Mouse (Mus musculus): ENCODE measurements around the gene Fndc7.

Fndc7 gene

DNA sequence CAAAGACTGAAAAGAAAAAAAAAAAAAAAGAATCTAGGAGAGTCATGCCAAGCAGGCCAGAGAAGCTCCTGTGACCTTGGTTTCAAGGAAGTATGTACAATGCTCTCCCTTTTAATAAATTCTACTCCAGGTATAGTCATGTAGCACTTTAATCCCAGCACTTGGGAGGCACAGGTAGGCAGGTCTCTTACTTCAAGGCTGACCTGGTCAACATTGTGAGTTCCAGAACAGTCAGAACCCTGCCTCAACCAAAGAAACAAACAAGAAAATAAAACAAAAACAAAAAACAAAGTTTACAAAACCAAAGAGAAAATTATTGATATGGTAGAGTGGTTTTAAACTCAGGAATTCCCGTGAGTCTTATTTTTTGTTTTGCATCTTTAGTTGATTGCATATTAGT, at the start of gene Fndc7:
Fndc7 (minus strand) TSS at position 101 of the 400 bp plus-strand sequence.
- no peak for DNase-seq

DNA sequence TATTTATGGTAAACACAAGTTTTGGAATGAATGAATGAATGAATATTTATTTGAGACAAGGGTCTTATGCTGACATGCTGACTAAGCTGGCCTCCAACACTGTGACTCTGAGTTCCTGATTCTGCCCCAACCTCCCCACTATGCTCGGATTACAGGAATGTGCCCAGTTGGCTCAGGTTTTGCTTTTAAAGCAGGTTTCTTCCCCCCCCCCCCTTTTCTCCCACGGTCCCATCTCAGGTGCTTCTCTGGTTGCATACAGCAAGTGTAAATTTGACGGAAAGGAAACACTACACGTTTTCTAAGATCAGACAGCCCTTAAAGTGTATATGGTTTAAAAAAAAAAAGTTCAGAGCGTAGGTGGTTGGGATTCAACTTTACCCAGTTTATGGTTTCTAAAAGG, 49.8 kb upstream of the Fndc7 start, which contains the start of gene Henmt1:
Henmt1 (plus strand) TSS at position 301 of the 400 bp plus-strand sequence.
- no peak for DNase-seq

DNA sequence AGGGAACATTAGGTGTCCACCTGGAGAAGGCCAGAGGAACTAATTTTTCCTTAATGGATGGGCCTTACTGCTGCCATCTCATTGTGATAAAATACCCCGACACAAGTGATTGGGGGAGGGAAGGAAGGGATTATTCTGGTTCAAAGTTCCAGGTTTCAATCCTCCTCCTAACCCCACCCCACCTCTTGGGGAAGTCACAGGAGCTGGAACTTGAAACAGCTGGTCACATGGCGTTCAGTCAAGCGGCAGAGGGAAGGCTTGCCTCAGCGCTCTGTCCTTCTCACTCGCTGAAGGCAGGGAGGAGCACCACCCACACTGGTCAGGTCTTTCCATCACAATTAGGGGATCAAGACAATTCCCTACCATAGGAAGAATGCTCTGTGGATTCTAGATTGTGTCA, 48.9 kb upstream of the Fndc7 start:
- peak in 1 of 2 experiments; percentile 42 for DNase-seq

DNA sequence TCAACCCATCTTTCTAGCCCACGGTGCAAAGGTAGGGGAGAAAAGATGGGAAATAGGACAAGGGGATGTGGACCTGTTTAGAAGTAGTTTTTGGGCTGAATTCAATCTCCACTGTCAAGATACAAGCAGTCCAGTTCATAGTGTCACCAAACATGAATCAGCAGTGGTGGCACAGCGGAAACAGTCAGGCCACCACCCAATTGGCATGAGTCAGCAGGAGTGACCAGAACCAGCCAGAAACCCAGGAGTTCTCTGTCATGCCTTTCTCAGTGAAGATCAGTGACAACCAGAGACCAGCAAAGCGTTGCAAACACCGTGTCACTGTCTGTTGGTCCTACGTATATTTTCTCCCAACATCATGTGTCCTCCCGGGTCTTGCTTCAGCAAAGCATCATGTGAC, 43.7 kb upstream of the Fndc7 start:
- DNase-seq = no peak

DNA sequence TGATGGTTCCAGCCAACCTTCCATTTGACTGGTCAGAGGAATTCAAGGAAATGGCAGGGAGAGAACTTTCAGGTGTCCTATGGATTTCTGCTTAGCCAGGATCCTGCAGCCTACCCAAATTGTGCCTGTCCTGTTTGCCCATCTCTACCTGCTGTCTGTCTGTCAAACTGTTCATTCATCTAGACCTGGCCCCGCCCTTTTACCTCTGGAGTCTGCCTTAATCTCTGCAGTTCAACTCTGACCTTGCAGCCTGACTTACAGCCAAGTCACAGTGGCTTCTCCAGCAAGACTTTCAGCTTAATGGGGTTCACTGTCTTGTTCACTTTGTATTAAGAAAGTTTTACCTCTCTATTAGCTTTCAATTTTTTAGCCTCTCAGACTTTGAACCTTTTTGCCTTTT, 36.5 kb upstream of the Fndc7 start:
- peak in 1 of 2 experiments; percentile 17 for DNase-seq

DNA sequence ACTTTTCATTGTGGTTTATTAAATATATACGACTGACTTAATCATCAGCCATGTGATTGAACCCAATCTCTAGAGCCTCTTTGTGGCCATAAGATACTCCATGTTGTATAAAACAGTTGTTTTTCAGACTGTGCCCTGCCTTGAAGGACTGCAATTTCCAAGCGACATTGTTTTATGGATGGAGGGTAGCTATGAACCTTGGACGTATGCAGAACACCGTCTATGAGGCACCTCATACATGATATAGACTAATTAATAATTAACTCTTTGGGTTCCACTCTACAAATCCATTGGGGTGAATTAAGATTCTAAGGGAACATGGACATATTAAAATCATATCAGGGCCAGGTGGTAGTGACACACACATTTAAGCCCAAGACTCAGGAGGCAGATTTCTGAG, 35.9 kb upstream of the Fndc7 start:
- DNase-seq = no peak

DNA sequence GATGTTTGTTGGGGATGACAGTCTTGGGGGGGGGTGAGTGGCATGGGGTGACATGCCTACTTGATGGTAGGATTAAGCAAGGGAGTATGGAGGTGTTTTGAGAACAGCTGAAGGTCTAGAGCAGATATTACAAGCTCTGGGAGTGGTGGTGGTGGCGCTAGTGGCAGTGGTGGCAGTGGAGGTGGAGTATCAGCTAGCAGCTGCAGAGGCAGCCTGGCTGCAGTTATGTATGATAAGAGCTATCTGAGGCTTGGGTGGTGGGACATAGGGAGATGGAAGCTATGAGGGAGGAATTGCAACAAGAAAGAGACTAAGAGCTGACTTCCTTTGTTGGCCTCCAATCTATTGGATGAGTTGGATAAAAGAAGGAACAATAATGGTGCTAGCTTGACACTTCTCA, 32.0 kb upstream of the Fndc7 start:
- no peak for DNase-seq

DNA sequence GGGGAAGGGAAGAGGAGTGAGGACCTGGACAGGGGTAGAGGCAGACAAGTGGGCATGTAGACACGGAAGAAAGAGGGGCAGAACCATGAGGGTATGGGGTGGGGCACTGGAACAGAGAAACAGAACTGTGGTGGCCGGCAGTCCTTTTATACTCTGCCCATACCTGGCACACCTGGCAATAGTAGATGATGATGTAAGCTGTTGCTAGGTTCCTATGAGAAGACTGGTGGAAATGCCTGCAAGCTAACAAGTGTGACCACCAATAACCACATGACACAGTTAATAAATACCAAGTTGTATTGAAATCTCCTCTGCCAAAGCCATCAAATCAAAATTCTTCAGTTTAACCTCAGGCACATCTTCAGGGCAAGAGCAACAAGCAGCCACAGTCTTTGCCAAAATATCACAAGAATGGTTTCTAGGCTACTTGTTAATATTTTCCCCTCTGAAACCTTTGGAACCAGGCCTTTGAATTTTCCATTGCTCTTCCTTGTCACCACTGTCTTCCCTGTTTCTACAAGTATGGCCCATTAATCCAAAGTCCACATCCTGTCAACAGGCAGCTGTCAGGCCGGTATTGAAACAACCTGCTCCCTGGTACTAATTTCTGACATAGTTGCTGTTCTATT, 30.7 kb upstream of the Fndc7 start:
- DNase-seq = peak; percentile 38 to 80

DNA sequence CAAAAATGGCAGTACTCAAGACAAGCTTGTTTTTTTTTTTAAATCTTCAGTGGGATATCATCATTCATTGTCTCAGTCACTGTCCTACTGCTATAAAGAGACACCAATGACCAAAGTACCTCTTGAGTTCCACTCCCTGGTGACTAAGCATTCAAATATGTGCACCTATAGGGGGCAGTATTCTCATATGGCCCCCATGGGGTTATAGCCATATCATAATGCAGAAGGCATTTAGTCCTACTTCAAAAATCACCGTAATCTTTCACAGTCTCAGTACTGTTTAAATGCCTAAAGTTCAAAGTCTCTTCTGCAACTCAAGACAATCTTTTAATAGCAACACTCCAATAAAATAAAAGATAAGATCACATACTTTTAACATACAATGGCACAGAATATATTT, 29.0 kb upstream of the Fndc7 start:
- no peak for DNase-seq

DNA sequence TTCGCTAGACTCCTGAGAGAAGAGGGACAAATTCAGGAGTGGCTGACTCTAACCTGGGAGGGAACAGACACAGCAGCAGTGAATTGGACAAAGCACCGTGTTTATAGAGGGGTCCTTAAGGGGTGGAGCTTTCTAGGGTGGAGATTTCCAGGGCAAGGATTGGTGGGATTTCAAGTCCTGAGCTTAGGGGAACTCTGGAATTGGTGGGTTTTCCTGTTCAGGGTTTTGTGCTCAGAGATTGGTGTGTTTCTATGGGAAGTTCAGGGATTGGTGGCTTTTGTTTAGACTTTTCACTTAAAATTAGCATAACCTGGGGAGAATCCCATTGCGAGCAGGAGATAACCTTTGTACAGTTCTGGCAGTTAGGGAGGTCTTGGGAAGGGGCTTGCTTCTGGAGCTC, 28.2 kb upstream of the Fndc7 start:
- DNase-seq = no peak

DNA sequence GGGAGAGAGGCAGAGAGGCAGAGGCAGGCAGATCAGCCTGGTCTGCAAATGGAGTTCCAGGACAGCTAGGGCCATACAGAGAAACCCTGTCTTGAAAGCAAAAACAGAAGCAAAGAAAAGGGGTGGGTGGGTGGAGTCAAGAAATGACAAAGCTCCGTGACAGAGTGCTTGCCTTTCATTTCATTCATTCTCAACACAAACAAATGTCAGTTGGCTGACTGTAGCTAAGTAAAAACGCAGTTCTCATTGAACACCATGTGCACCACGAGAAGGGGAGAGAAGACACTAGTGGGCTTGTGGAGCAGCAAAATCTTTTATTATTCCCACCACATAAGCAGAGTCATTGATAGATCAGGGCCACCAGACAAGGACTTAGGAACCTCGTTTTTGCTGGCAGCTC, 27.0 kb upstream of the Fndc7 start:
- DNase-seq = no peak

DNA sequence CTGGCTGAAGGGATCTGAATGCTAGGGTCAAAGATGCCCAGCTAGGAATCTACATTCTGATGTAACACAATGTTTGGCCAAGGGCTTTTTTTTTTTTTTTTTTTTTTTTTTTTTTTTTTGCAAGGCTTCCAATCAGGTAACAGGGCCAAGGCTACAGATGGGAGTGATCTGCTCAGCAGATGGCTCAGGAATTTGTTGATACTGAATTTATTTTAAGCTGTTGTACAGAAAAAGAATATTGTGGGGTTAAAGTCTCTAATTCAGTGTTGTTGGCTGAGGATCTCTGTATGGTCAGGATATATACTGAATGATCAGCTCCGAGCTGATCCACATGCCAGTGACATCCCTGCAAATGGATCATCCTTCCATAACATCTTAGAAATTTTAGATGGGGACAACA, 26.2 kb upstream of the Fndc7 start:
- DNase-seq = no peak

DNA sequence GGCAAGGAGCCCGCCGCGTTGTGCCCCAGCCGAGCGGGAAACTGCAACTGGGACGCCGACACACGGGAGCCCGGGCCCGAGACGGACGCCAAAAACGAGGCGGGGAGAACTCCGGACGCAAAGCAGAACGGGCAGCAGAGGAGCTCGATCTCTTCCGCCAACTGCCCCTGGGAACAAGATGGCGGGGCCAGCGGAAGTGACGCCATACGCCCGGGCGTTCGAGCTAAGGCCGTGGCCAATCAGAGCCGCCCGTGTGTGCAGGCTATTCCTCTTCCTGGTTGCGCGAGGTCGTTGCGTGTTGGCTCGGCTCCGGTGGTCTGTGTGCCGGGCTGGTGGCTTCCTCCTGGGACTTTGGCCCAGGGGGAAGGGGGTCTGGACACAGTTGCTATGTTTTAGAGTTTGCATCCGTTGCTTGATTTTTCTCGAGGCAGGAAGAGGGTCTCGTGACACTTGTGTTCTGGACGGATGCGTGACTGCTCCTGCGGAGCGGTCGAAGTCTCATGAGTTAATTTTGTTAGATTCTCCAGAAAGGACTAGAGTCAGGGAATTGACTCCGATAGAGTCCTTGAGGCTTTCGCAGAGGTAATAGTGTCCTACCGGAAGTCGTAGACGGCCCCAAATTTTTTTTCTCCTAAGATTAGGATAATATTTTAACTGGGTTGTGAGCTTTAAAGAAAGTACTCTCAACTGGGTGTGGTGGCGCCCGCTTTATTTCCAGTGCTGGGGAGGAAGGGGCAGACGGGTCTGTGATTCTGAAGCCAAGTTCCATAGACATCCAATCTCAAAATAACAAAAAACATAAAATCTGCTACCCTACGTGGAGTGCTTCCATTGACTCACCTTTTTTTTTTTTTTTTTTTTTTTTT, 22.0 kb upstream of the Fndc7 start, which contains the start of gene Prpf38b:
Prpf38b (minus strand) TSS at position 180 of the 866 bp plus-strand sequence.
- DNase-seq = peak; percentile 97 to 98

DNA sequence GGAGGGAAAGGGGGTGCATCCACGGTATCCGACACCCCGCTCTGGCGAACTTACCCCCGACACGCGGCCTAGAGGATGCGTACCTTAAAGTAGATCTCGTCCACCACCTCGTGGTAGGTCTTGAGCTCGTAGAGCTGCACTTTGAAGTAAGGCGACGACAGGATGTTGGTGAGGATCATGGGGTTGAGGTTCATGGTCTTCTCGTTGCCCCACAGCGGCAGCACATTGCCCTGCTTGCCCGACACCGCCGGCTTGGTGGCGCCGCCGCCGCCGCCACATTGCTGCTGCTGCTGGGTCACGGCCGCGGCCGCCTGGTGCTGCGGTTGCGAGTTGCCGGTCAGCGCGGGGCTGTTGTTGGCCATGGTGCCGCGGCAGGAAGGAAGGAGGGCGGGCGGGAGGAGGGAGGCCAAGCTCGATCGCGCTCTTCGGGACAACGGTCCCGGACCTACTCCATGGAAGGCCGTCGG, 21.3 kb upstream of the Fndc7 start:
- peak; percentile 56 to 73 for DNase-seq

DNA sequence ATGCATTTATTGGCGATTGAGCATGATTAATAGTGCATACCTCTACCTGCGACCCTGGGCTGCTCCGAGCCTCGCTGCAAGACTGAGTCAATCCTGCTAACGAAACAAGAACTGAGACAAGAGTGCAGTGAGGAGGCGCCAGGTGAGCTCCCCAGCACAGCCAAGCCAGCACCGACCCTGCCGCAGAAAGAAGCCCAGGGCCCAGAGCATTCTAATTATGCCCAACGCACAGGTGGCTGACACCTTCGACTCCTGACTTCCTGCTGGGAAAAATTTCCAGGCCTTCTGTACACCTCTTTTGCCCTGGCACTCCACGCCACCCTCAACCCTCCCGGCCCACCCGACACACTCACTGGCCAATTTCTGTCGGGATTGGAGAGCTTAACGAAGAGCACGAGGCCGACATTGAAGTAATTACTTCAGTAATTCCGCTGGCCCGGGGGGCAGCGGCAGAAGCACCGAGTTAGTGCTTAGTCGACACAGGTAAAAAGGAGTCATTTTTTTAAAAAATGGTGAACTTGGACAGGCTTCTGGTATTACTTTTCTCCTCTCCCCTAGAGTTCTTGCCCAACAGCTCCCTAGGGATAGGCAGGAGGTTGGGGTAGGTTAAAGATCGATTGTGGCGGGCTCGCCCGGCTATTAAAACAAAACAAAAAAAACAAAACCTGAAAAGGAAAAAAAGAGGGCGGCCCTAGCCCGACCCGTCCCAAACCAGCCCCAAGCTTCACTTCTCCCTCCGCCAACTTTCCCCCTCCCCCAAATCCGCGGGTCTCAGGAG, 20.7 kb upstream of the Fndc7 start:
- DNase-seq = peak; percentile 26 to 34

DNA sequence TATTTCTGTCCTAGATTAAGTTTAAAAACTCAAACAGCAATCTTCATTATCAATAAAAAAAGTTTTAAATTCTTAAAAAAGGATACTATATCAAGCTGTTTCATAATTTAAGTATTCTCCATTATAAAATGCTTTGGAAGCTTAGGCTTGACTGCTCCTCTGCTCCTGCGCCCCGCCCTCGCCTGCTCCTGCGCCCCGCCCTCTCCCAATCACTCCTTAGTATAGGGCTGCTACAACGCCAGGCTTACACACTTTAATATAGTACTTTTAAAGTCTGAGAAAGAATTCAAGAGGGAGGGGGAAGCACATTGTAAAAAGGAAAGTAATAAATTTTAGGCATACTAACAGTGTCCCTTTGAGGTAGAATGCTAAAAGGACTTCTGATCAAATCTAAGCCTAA, 13.1 kb upstream of the Fndc7 start:
- no peak for DNase-seq

DNA sequence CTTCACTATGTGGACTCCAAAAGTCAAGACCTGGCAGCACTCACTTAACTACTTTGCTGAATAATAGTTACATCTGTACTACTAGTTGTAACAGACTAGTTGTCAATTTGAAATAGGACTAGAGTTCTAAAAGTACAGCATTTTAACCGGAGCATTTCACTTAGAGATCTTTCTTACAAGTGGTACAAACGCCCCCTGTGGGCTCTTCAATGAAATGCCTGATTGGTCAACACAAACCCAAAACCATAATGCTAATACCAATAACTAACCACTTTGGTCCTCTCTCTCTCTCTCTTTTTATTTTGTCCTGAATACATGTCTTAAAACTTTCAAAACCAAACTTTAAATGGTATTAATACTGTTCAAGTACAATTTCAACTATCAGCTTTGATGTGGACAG, 12.2 kb upstream of the Fndc7 start:
- no peak for DNase-seq

DNA sequence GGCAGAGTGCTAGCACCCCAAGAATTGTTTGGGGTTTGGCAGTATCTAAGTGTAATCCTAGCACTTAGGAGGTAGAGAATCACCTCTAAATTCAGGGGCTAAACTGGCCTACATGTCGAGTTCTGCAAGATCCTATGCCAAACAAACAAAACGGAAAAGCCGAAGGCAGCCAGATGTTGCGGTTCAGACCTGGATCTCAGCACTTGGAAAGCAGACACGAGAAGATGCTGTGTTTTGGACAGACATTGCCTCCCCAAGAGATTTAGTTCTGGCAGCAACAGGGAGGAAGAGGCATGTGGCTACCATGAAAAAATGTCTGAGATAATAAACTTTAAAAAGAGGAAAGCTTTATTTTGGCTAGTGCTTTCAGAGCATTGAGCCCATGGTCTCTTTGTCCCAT, 10.9 kb upstream of the Fndc7 start:
- no peak for DNase-seq

DNA sequence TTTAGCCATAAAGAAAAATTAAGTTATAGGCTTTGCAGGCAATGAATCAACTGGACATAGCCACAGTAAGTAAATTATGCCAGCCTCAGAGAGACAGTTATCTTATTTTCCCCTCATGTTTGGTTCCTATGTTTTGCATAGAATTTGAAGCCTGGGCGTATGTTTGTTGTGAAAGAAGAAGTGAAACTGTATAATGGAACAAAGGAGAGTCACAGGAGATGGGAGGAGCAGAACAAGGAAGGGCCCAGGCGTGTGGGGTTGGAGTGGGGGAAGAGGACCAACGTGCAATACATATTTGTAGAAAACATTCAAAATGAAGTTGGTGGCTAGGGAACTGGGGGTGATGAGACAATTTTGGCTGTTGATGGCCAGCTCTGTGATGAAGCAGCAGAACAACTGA, 10.3 kb upstream of the Fndc7 start:
- no peak for DNase-seq

DNA sequence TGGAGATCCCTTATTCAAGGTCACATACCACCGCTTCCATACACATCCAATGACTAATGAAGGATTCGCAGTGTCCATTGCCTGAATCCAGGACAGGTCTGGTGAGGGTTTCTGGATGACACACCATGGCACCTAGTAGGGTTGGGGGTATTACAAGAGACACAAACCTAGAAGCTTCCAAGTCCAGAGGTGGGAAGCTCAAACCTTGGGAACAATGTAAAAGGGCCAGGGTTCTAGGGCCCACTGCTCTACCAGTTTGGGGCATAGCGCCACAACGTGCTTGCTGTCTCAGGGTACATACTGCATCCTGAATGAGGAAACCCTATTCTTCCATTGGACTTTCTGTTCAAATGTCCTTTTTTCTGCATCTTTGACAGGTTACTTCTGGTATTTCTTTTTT, 8.8 kb upstream of the Fndc7 start:
- DNase-seq = no peak

DNA sequence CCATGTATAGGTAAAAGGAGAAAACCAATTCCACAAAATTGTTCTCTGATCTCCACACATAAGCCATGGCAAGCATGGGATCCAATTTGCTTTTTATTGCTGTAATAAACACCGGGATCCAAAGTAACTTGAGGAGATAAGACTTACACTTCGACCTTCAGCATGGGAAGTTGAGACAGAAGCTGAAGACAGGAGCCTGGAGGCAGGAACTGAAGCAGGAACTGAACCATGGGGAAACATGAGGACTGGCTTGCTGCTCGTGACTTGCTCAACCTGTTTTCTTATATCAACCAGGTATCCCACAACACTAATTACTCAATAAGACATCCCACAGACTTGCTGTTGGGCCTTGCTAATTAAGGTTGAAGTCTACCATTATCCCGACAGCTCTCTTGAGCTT, 3.1 kb upstream of the Fndc7 start:
- no peak for DNase-seq

DNA sequence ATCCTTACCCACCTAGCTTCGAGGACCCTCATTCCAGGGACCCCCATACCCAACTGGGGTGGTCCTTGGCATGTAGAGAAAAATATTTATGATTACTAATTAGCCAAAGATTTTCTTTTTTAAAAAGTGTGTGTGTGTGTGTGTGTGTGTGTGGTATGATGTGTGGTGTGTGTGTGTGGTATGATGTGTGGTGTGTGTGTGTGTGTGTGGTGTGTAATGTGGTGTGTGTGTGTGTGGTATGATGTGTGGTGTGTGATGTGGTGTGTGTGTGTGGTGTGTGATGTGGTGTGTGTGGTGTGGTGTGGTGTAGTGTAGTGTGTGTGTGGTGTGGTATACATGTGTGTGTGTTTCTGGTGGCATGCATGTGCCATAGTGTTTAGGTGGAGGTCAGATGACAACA, 2.3 kb upstream of the Fndc7 start:
- no peak for DNase-seq

DNA sequence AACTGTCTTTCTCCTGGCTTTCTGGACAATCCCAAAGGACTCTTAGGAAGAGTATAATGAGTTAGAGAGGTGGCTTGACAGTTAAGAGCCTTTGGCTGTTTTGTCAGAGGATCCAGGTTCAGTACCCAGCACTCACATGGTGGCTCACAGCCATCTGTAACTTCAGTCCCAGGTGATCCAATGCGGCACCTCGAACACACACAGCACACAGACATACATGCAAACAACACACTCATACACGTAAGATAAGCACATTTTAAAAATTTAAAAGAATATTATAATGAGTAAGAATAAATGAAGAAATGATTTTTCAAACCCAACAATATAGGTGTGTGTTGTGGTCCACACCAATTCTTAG, 2.2 kb downstream of the Fndc7 start:
- DNase-seq = no peak

Measured in kidney, postnatal 36 days (tissue).